Mouse (Mus musculus) liver, postnatal 0 days (tissue): ENCODE results near the gene Elovl6. TPM values are rescaled to one million over a fixed set of nuclear protein-coding genes. Genes with fewer than 3 reads are reported as not detected.
A peak's percentile ranks its signal among the peaks of the same experiment; 100 is the strongest.

Experiments
- ATAC-seq: fragments of 200-750 bp; cut with Nextera tagmentation; 2 replicates; pipeline ENCODE4 v1.8.0; 2017; ENCODE audit warnings: mild to moderate bottlenecking, moderate library complexity
- DNase-seq: peaks from one replicate; pipeline ENCODE4 v3.0.0-alpha.2; 2016
- H3K27ac ChIP-seq: fragments of 300-500 bp; sonication (generic); 2 replicates; pipeline ENCODE4 v1.5.1; 2014; ENCODE audit warnings: antibody characterized with exemption, moderate library complexity, mild to moderate bottlenecking, low read depth
- H3K27me3 ChIP-seq: fragments of 300-500 bp; sonication (generic); 2 replicates; pipeline ENCODE4 v1.6.1; 2014; ENCODE audit warnings: low read length, control low read depth, mixed read lengths; ENCODE audit not compliant: insufficient read depth
- H3K36me3 ChIP-seq: fragments of 300-500 bp; sonication (generic); replicated peaks from 2 replicates; pipeline ENCODE4 v1.6.1; 2014; ENCODE audit warnings: mild to moderate bottlenecking, control low read depth, low read length, moderate library complexity, mixed read lengths; ENCODE audit not compliant: insufficient read depth
- H3K4me1 ChIP-seq: fragments of 300-500 bp; sonication (generic); 2 replicates; pipeline ENCODE4 v1.6.1; 2014; ENCODE audit warnings: antibody characterized with exemption, mild to moderate bottlenecking, control low read depth; ENCODE audit not compliant: insufficient read depth
- H3K4me2 ChIP-seq: fragments of 300-500 bp; sonication (generic); 2 replicates; pipeline ENCODE4 v1.6.1; 2014; ENCODE audit warnings: low read depth, mild to moderate bottlenecking, low read length, moderate library complexity, mixed read lengths
- H3K4me3 ChIP-seq: fragments of 300-500 bp; sonication (generic); 2 replicates; pipeline ENCODE4 v1.5.1; 2014; ENCODE audit warnings: low read depth, low read length
- H3K9ac ChIP-seq: fragments of 300-500 bp; sonication (generic); replicated peaks from 2 replicates; pipeline ENCODE4 v1.6.1; 2014; ENCODE audit warnings: mild to moderate bottlenecking, moderate library complexity
- H3K9me3 ChIP-seq: fragments of 300-500 bp; sonication (generic); 2 replicates; pipeline ENCODE4 v1.6.1; 2016; ENCODE audit warnings: mild to moderate bottlenecking, control low read depth, low read length, mixed read lengths
- CTCF ChIP-seq: sonication (generic); IDR thresholded peaks from 2 replicates; pipeline ENCODE4 v1.5.1; 2016; ENCODE audit warnings: antibody characterized with exemption, low read depth
- EP300 ChIP-seq: IDR thresholded peaks from 2 replicates; pipeline ENCODE4 v1.6.1; 2016; ENCODE audit warnings: antibody characterized with exemption, low read depth, mild to moderate bottlenecking
- WGBS: fragments of 180-500 bp; shearing (Covaris S2); extraction: QIAGEN DNeasy Blood & Tissue Kit; methylation state at CpG from one replicate; pipeline ENCODE4 v1.1.7; 2014; ENCODE audit not compliant: insufficient replicate concordance; 5-methylcytosine and 5-hydroxymethylcytosine counted together
- polyA plus RNA-seq: library from polyadenylated mRNA; unstranded; fragments of >200 nt; fragmentation: Nextera tagmentation; extraction: Ambion mirVana; gene quantifications from 2 replicates; pipeline ENCODE4 v1.2.1, GENCODE M21; 2015

Elovl6 gene
- polyA plus RNA-seq, 1 experiment from 2014 or later, result 8.0 TPM

- Histone ChIP-seq H3K4me3 (no peak overlapping the region), H3K36me3 (no peaks in the 10 kb centered on the region), H3K9me3 (no peaks in the 10 kb centered on the region), H3K4me2 (no peak overlapping the region), H3K27ac (no peak overlapping the region), H3K4me1 (0 out of 2 replicates have a peak, but pooled peaks cover 4% of the 10 kb centered on the region), H3K27me3 (no peaks in the 10 kb centered on the region), H3K9ac (no peak overlapping the region)
- no peak for TF ChIP-seq CTCF
- no peak for TF ChIP-seq EP300
- no peak for ATAC-seq
- WGBS, result 85% methylated on average over 9 of the region's 9 CpGs
- no peak for DNase-seq
Observed at GRCm38 (mm10) chr3:129657222-129657621, 125.1 kb downstream of the Elovl6 start.

GRCm38 (mm10) chr3:129657775-129658174 lies 125.6 kb downstream of the Elovl6 start:
- H3K4me2 ChIP-seq, result no peak overlapping the region
- no peaks in the 10 kb centered on the region for H3K36me3 ChIP-seq
- H3K27ac ChIP-seq, result no peak overlapping the region
- H3K9me3 ChIP-seq, result no peaks in the 10 kb centered on the region
- H3K9ac ChIP-seq, result no peak overlapping the region
- 0 out of 2 replicates have a peak, but pooled peaks cover 4% of the 10 kb centered on the region for H3K4me1 ChIP-seq
- TF ChIP-seq CTCF, result no peak
- no peaks in the 10 kb centered on the region for H3K27me3 ChIP-seq
- no peak for DNase-seq
- ATAC-seq, result no peak
- WGBS, result 62% methylated on average over 11 of the region's 11 CpGs
- H3K4me3 ChIP-seq, result no peak overlapping the region

- Histone ChIP-seq H3K4me1 (0 out of 2 replicates have a peak, but pooled peaks cover 4% of the 10 kb centered on the region), H3K4me2 (no peak overlapping the region), H3K4me3 (no peak overlapping the region), H3K27me3 (no peaks in the 10 kb centered on the region), H3K9me3 (no peaks in the 10 kb centered on the region), H3K27ac (no peak overlapping the region), H3K36me3 (no peaks in the 10 kb centered on the region), H3K9ac (no peak overlapping the region)
- DNase-seq (peak; percentile 43), ATAC-seq (peak; percentile 44)
- 47% methylated on average over 7 of the region's 7 CpGs for WGBS
- TF ChIP-seq EP300, result no peak
- TF ChIP-seq CTCF, result no peak
Observed at GRCm38 (mm10) chr3:129658776-129659175, 126.6 kb downstream of the Elovl6 start.

- ATAC-seq, result no peak
- TF ChIP-seq EP300 (no peak), CTCF (no peak)
- H3K4me2 ChIP-seq, result no peak overlapping the region
- no peak overlapping the region for H3K4me3 ChIP-seq
- 0 out of 2 replicates have a peak, but pooled peaks cover under 1% of the 10 kb centered on the region for H3K4me1 ChIP-seq
- no peak overlapping the region for H3K27ac ChIP-seq
- H3K27me3 ChIP-seq, result no peaks in the 10 kb centered on the region
- no peaks in the 10 kb centered on the region for H3K36me3 ChIP-seq
- DNase-seq, result no peak
- no peaks in the 10 kb centered on the region for H3K9me3 ChIP-seq
- WGBS, result 57% methylated on average over 2 of the region's 2 CpGs
- H3K9ac ChIP-seq, result no peak overlapping the region
Observed at GRCm38 (mm10) chr3:129663906-129664305, 131.8 kb downstream of the Elovl6 start.

- H3K4me3 ChIP-seq, result no peak overlapping the region
- no peak overlapping the region for H3K9ac ChIP-seq
- no peaks in the 10 kb centered on the region for H3K36me3 ChIP-seq
- ATAC-seq, result no peak
- H3K27ac ChIP-seq, result no peak overlapping the region
- 80% methylated on average over 7 of the region's 7 CpGs for WGBS
- H3K4me2 ChIP-seq, result no peak overlapping the region
- no peaks in the 10 kb centered on the region for H3K4me1 ChIP-seq
- DNase-seq, result no peak
- TF ChIP-seq CTCF, result no peak
- no peak for TF ChIP-seq EP300
- no peaks in the 10 kb centered on the region for H3K9me3 ChIP-seq
- no peaks in the 10 kb centered on the region for H3K27me3 ChIP-seq
Observed at GRCm38 (mm10) chr3:129675923-129676322, 143.8 kb downstream of the Elovl6 start.

GRCm38 (mm10) chr3:129680258-129680657 lies 148.1 kb downstream of the Elovl6 start:
- no peak for DNase-seq

GRCm38 (mm10) chr3:129681841-129682240 lies 149.7 kb downstream of the Elovl6 start:
- Histone ChIP-seq H3K27me3 (no peaks in the 10 kb centered on the region), H3K27ac (no peak overlapping the region), H3K9ac (no peak overlapping the region), H3K4me1 (no peaks in the 10 kb centered on the region), H3K4me2 (no peak overlapping the region), H3K4me3 (no peak overlapping the region), H3K36me3 (no peaks in the 10 kb centered on the region), H3K9me3 (no peaks in the 10 kb centered on the region)
- ATAC-seq, result 0 out of 2 replicates have a peak, but pooled peaks have one; percentile 19
- DNase-seq, result no peak
- no peak for TF ChIP-seq CTCF
- TF ChIP-seq EP300, result no peak
- WGBS, result 50% methylated on average over 4 of the region's 4 CpGs

More at GRCm38 (mm10) chr3:129680258-129680657, 148.1 kb downstream of the Elovl6 start:
- H3K9me3 ChIP-seq, result no peaks in the 10 kb centered on the region
- H3K4me1 ChIP-seq, result no peaks in the 10 kb centered on the region
- no peak overlapping the region for H3K4me2 ChIP-seq
- H3K27me3 ChIP-seq, result no peaks in the 10 kb centered on the region
- no peaks in the 10 kb centered on the region for H3K36me3 ChIP-seq
- H3K27ac ChIP-seq, result no peak overlapping the region
- 79% methylated on average over 5 of the region's 5 CpGs for WGBS
- ATAC-seq, result no peak
- no peak overlapping the region for H3K9ac ChIP-seq
- H3K4me3 ChIP-seq, result no peak overlapping the region
- TF ChIP-seq EP300 (no peak), CTCF (no peak)
